Mouse (Mus musculus): ENCODE measurements at regions not wholly inside any gene's neighbourhood (a gene's known extent, or its start where the extent isn't known, plus 50 kb on each side); places are given as distances from the start of the nearest gene placed in this dataset.

DNA sequence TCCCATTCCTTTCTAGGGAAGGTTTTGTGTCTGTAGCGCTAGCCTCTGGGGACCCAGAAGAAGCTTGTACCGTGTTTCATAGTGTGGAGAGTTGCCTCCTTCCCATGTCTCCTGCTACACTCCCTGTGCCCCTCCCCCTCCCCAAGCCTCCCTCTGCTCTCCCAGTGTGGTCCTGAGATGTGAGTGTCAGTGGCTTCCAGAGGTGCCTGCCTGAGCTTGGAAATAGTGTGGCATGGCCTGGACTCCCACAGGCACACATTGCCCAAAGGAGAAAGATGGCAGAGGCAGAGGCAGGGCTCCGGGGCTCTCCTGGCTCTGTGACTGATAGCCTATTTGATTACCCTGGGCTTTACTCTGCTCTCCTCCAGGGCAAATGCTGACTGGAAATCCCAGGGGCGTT lies 110.0 kb upstream of the Ret start:
- Histone ChIP-seq H3K4me3 (no peak overlapping the region), H3K27ac (no peak overlapping the region)
- DNase-seq (ENCODE audit: extremely low spot score in 1 of 2, low spot score in 2 of 2) = no peak
- intact Hi-C loops (cut with DNase I) = no loop called here
- no peak for TF ChIP-seq CTCF (IDR thresholded peaks at IDR 0.05)

DNA sequence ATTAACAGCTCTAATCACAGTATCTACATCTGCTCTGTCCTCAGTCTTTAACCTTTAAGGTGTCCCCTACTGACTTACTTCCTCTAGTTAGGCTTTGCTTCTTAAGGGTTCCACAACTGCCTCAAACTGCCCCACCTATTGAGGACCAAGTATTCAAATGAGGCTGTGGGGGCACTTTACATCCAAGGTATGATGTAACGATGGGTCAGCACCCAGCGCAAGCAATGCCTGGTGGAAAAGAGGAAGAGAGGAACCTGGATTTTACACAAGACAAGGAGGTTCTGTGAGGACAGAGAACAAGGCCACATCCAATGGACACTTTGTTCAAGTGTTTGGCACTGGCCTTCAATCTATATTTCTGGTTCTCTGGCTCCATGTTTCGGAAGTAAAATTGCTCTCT lies 107.7 kb upstream of the Ret start:
- intact Hi-C loops (cut with DNase I) = no loop called here
- Histone ChIP-seq H3K27ac (no peak overlapping the region), H3K4me3 (no peak overlapping the region)
- DNase-seq (ENCODE audit: extremely low spot score in 1 of 2, low spot score in 2 of 2) = no peak
- no peak for TF ChIP-seq CTCF (IDR thresholded peaks at IDR 0.05)

DNA sequence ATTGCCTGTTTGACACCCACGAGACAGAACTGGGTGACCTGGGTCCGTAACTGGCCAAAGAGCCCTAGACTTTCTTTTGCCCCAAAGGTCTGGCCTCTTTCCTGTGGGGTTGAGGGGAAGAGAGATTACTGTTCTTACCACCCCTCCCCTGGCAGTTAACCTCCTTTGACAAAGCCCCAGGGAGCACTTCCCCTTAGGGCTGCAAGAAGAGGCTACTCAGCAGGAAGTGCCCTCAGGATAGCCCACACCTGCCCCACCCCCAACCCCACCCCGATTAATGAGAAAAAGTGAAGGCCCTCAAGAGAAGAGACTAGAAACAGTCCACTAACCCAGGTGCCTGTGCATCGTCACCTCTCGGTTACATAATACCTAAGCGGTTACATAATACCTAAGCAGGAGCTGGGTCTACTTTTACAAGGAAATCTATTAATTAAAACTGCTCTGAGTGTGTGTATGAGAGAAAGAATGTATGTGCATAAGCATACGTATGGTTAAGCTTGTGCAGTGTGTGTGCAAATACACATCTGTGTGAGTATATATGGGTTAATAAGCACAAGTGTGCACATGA lies 105.3 kb upstream of the Ret start:
- no peak for DNase-seq (ENCODE audit: extremely low spot score in 1 of 2, low spot score in 2 of 2)
- no peak for TF ChIP-seq CTCF (IDR thresholded peaks at IDR 0.05)

DNA sequence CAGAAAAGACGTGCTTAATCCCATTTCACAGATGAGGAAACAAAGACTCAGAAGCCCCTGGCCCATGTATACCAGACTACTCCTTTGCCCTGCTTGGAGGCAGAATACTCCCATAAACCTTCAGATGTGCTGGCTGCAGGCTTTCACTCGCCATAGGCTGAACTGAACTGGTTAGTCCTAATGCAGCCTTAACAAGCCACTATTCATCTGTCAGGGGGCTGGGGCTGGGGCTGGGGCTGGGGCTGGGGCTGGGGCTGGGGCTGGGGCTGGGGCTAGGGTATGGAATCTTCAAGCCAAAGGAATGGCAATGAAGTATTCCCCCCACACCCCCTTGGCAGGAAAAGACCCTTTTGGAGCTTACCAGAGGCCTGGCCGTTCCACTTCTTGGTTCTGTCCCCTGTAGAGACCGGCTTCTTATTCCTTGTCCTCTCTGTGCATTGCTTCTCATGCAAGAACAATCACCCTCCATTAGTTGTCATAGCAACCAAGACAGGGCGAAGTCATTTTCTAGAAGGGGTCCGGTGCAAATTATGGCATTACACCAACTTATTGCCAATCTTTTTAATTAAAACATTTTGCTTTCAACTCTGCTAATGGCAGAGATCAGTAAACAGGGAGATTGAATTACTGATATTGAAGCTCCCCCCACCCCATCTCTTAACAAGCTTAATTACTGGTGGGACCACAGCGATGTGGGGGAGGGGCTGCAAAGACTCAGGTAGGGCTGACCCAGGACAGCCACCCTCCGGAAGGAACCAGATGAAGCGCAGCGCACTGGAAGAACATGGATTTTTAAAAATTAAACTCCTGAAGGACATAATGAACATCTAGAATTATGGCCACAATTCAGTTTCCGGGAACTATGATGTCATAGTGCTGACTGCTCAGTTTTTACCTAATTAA lies 104.6 kb upstream of the Ret start:
- no peak overlapping the region for H3K27ac ChIP-seq
- TF ChIP-seq CTCF (IDR thresholded peaks at IDR 0.05) = no peak
- intact Hi-C loops (cut with DNase I) = no loop called here
- DNase-seq (ENCODE audit: extremely low spot score in 1 of 2, low spot score in 2 of 2) = no peak
- no peak overlapping the region for H3K4me3 ChIP-seq

More for the DNA sequence above, 105.3 kb upstream of the Ret start:
- intact Hi-C loops (cut with DNase I) = no loop called here
- Histone ChIP-seq H3K4me3 (no peak overlapping the region), H3K27ac (no peak overlapping the region)

DNA sequence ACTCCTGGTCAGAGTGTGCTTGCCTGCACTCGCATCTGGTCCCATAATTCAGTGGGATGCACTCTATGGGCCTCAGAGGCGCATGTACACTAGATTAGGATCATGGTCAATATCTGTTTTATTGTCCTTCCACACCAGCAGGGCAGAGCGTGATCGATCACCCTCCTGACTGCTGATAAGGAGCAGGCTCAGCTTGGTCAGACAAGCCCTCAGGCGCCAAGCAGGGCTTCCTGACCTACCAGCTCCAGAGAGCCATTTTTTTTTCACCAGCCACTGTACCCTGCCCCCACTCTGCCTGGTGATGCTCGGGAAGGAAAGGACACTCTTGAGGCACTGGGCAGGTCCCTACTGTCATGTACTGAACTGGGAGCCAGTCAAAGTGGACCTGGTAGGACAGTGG lies 103.3 kb upstream of the Ret start:
- no peak for TF ChIP-seq CTCF (IDR thresholded peaks at IDR 0.05)
- no peak for DNase-seq (ENCODE audit: extremely low spot score in 1 of 2, low spot score in 2 of 2)
- no peak overlapping the region for H3K27ac ChIP-seq
- intact Hi-C loops (cut with DNase I) = no loop called here
- H3K4me3 ChIP-seq = no peak overlapping the region

DNA sequence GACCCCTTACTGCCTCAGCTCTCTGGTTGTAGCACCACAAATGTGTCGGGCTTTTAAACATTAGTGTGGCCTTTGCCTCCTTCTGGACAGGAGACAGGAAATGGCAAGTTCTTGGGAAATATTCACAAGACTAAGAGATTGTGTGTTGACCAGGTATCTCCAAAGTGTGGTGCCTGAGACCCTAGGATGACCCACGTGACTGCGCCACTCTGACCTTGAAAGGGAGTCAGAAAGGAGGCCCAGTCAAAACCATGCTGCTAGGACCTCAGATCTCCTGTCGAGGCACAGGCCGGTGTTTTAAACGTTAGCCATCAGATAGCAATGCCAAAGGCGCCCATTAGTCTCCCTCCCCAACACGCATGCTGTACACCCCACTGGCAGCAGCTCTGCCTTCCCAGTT lies 100.1 kb upstream of the Ret start:
- intact Hi-C loops (cut with DNase I) = no loop called here
- H3K4me3 ChIP-seq = no peak overlapping the region
- no peak for TF ChIP-seq CTCF (IDR thresholded peaks at IDR 0.05)
- DNase-seq (ENCODE audit: extremely low spot score in 1 of 2, low spot score in 2 of 2) = no peak
- H3K27ac ChIP-seq = no peak overlapping the region

- no peak for DNase-seq (ENCODE audit: extremely low spot score in 1 of 2, low spot score in 2 of 2)
- intact Hi-C loops (cut with DNase I) = no loop called here
- Histone ChIP-seq H3K27ac (no peak overlapping the region), H3K4me3 (no peak overlapping the region)
- no peak for TF ChIP-seq CTCF (IDR thresholded peaks at IDR 0.05)
Measured at GRCm38 (mm10) chr6:118293986-118294385, 96.5 kb upstream of the Ret start.

DNA sequence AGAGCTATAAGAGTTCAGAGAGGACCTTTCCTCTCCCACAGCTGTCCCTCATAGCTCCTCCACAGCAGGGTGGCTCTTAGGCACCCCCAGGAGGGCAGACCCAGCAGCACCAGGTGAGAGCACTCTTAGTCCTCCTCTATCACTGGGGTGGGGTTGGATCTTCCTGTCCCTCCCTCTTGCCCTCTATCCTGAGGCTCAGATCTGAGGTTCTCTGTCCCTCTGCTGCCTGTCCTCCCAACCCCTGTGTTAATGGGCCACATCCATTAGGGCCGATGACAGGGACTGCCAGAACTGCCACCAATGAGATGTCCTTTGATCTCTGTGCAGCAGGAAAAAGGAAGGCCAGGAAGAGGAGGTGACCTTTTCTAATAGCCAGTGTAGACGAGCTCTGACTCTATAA lies 95.4 kb upstream of the Ret start:
- intact Hi-C loops (cut with DNase I) = no loop called here
- no peak for DNase-seq (ENCODE audit: extremely low spot score in 1 of 2, low spot score in 2 of 2)
- Histone ChIP-seq H3K27ac (no peak overlapping the region), H3K4me3 (no peak overlapping the region)
- no peak for TF ChIP-seq CTCF (IDR thresholded peaks at IDR 0.05)

GRCm38 (mm10) chr6:118292272-118292671 lies 94.8 kb upstream of the Ret start:
- no peak overlapping the region for H3K4me3 ChIP-seq
- intact Hi-C loops (cut with DNase I) = no loop called here

DNA sequence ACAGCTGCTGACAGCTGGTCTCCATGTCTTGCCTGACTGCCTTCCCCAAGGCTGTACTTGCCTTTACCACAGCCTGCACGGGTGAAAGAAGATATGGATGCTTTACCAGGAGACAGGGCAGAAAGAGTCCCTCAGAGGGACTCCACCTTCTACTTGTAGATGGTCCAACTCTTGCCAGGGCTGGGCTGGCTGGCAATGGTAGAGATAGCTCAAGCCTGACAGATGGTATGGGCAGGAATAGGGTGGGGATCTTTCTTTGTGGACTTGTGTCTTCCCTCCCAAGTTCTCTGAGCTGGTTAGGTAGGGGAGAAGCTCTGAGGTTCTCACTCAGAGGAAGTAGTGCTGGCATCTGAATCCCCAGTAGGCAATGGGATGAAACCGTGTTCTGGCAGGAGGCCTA lies 93.9 kb upstream of the Ret start:
- no peak overlapping the region for H3K27ac ChIP-seq
- intact Hi-C loops (cut with DNase I) = no loop called here
- DNase-seq (ENCODE audit: extremely low spot score in 1 of 2, low spot score in 2 of 2) = no peak
- no peak overlapping the region for H3K4me3 ChIP-seq
- TF ChIP-seq CTCF (IDR thresholded peaks at IDR 0.05) = no peak

More at GRCm38 (mm10) chr6:118292272-118292671, 94.8 kb upstream of the Ret start:
- no peak for TF ChIP-seq CTCF (IDR thresholded peaks at IDR 0.05)
- H3K27ac ChIP-seq = no peak overlapping the region
- no peak for DNase-seq (ENCODE audit: extremely low spot score in 1 of 2, low spot score in 2 of 2)

- H3K27ac ChIP-seq = no peak overlapping the region
- H3K4me3 ChIP-seq = no peak overlapping the region
- TF ChIP-seq CTCF (IDR thresholded peaks at IDR 0.05) = no peak
- intact Hi-C loops (cut with DNase I) = no loop called here
- DNase-seq (ENCODE audit: extremely low spot score in 1 of 2, low spot score in 2 of 2) = no peak
Measured at GRCm38 (mm10) chr6:118285246-118285645, 87.7 kb upstream of the Ret start.

DNA sequence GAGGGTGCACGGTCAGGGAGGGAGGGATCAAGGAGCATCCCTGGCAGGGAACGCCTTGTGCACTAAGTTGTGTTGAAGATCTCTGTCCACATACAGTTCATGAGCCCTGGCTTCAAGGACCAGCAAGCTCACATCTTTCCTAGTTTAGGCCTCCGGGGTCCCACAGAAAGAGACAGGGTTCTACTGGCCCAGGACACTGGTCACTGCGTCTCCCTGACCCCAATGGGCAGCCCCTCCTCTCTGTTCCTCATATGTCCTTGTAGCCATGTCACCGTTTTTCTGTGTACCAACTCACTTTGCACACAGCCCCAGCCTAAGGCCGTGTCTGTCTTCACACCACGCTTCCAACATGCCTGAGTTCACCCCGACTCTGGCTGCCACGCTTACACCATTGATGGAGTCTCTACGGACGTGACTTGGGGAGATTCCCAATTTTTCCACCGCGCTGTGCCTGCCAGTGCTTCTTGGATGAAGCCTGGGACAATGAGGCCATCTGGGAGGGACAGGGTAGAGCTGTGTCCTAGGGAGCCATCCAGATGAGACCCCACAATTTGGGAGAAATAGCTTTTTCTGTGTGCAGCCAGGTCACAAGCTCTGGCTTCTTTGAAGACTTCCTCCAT lies 86.5 kb upstream of the Ret start:
- Histone ChIP-seq H3K27ac (no peak overlapping the region), H3K4me3 (no peak overlapping the region)
- DNase-seq (ENCODE audit: extremely low spot score in 1 of 2, low spot score in 2 of 2) = no peak
- intact Hi-C loops (cut with DNase I) = no loop called here
- no peak for TF ChIP-seq CTCF (IDR thresholded peaks at IDR 0.05)

All from left cerebral cortex, adult 2 months (tissue).